Comparison of ENCODE assay signal across 8 mouse cellular contexts in genomic region chr19:41911178-41912073, GRCm38 (mm10). TPM values are rescaled to one million over a fixed set of nuclear protein-coding genes. Genes with fewer than 3 reads are reported as not detected.
A peak's percentile ranks its signal among the peaks of the same experiment; 100 is the strongest.
DNase-seq lines count a peak whose midpoint lies in the region; ATAC-seq and TF ChIP-seq lines count a peak whose summit lies in the region.

Pgam1 (plus strand) TSS chr19:41911923.

- H3K9me3 ChIP-seq in G1E (replicated peaks), result no peaks in the 10 kb centered on the region
- no peaks in the 10 kb centered on the region for H3K9me3 ChIP-seq in forebrain, embryonic 16.5 days (ENCODE audit: control insufficient read depth, low read length)
- no peaks in the 10 kb centered on the region for H3K9me3 ChIP-seq in lung, embryonic 14.5 days (ENCODE audit: low read depth, low read length)

- TF ChIP-seq POLR2A in olfactory bulb, adult 2 months (IDR thresholded peaks at IDR 0.05; ENCODE audit: insufficient read depth, low read depth, low read length), result peak; percentile 72
- peak; percentile 66 for TF ChIP-seq POLR2A in thymus, adult 2 months (IDR thresholded peaks at IDR 0.05; ENCODE audit: control insufficient read depth, extremely low read depth, insufficient read depth, low read length, poor library complexity)

- WGBS in forebrain, embryonic 16.5 days, result 5% methylated on average over 53 of the region's 54 CpGs
- WGBS in lung, embryonic 14.5 days, result 5% methylated on average over 54 of the region's 54 CpGs
- 3% methylated on average over 54 of the region's 54 CpGs for WGBS in olfactory bulb, adult 2 months
- WGBS in thymus, adult 2 months, result 3% methylated on average over 51 of the region's 54 CpGs

- intact Hi-C loops in heart, postnatal 36 days (cut with DNase I), result loop anchor here (2.0 to 5.0 kb wide), 4 partner anchors 15 to 116 kb away; partner anchors contain the start of genes Exosc1, Frat2, Rrp12 and Zdhhc16

- peak within 1 kb of the TSS; percentile 89 for H3K4me3 ChIP-seq in G1E (ENCODE audit: low read depth, low read length)
- H3K4me3 ChIP-seq in forebrain, embryonic 16.5 days (replicated peaks; ENCODE audit: low read length), result peak within 1 kb of the TSS; percentile 98
- H3K4me3 ChIP-seq in layer of hippocampus, adult 2 months, result peak within 1 kb of the TSS; percentile 95
- peak within 1 kb of the TSS; percentile 95 for H3K4me3 ChIP-seq in lung, embryonic 14.5 days (ENCODE audit: low read depth, low read length)
- H3K4me3 ChIP-seq in olfactory bulb, adult 2 months (ENCODE audit: insufficient read depth, low read depth, low read length), result peak within 1 kb of the TSS; percentile 80
- H3K4me3 ChIP-seq in thymus, adult 2 months (ENCODE audit: control insufficient read depth, insufficient read depth, low read length), result peak within 1 kb of the TSS; percentile 51

- no peaks in the 10 kb centered on the region for H3K27me3 ChIP-seq in G1E (ENCODE audit: insufficient read depth, low read length)
- no peaks in the 10 kb centered on the region for H3K27me3 ChIP-seq in forebrain, embryonic 16.5 days (replicated peaks; ENCODE audit: control insufficient read depth, insufficient read depth, low read length)
- H3K27me3 ChIP-seq in lung, embryonic 14.5 days (ENCODE audit: insufficient read depth, low read length), result no peaks in the 10 kb centered on the region
- no peaks in the 10 kb centered on the region for H3K27me3 ChIP-seq in thymus, adult 2 months (ENCODE audit: control insufficient read depth, insufficient read depth, low read length)

- peak within 1 kb of the TSS; percentile 88 for H3K27ac ChIP-seq in forebrain, embryonic 16.5 days (ENCODE audit: low read length)
- H3K27ac ChIP-seq in layer of hippocampus, adult 2 months, result peak within 1 kb of the TSS; percentile 98
- peak within 1 kb of the TSS; percentile 96 for H3K27ac ChIP-seq in lung, embryonic 14.5 days (ENCODE audit: low read depth)
- H3K27ac ChIP-seq in olfactory bulb, adult 2 months (ENCODE audit: insufficient read depth, low read depth, low read length), result peak within 1 kb of the TSS; percentile 74
- peak within 1 kb of the TSS; percentile 69; the same call in 1 of the 2 replicates for H3K27ac ChIP-seq in thymus, adult 2 months (ENCODE audit: control insufficient read depth, insufficient read depth, low read length)

- peak; percentile 84 for DNase-seq in G1E (ENCODE audit: low spot score)
- peak; percentile 97 to 98 for DNase-seq in cerebellum, adult 18-20 months
- peak; percentile 95 to 96 for DNase-seq in heart, postnatal 36 days
- peak; percentile 96 to 98 for DNase-seq in layer of hippocampus, adult 2 months (ENCODE audit: low spot score in 2 of 2)
- peak; percentile 100 for DNase-seq in lung, embryonic 14.5 days
- peak; percentile 95 for DNase-seq in thymus, adult 2 months

- H3K36me3 ChIP-seq in G1E (replicated peaks), result peaks cover 35% of the 10 kb centered on the region
- peaks cover 2% of the 10 kb centered on the region; the same call in 1 of the 2 replicates for H3K36me3 ChIP-seq in forebrain, embryonic 16.5 days (ENCODE audit: control insufficient read depth, insufficient read depth)
- H3K36me3 ChIP-seq in lung, embryonic 14.5 days (ENCODE audit: insufficient read depth), result peaks cover 24% of the 10 kb centered on the region
- H3K36me3 ChIP-seq in thymus, adult 2 months (ENCODE audit: control insufficient read depth, insufficient read depth, low read length), result peaks cover 8% of the 10 kb centered on the region; the same call in 1 of the 2 replicates

- H3K4me1 ChIP-seq in G1E (ENCODE audit: insufficient read depth, low read depth, low read length), result peaks cover 73% of the 10 kb centered on the region
- peaks cover 19% of the 10 kb centered on the region for H3K4me1 ChIP-seq in forebrain, embryonic 16.5 days (replicated peaks; ENCODE audit: control insufficient read depth, insufficient read depth, low read length)
- no peaks in the 10 kb centered on the region; the same call in 1 of the 2 replicates for H3K4me1 ChIP-seq in lung, embryonic 14.5 days (ENCODE audit: insufficient read depth)
- H3K4me1 ChIP-seq in olfactory bulb, adult 2 months (ENCODE audit: control insufficient read depth, insufficient read depth, low read length), result peaks cover 5% of the 10 kb centered on the region
- H3K4me1 ChIP-seq in thymus, adult 2 months (replicated peaks; ENCODE audit: control insufficient read depth, insufficient read depth, low read length), result peaks cover 11% of the 10 kb centered on the region

- peak within 1 kb of the TSS; percentile 85 for H3K9ac ChIP-seq in forebrain, embryonic 16.5 days (replicated peaks; ENCODE audit: low read depth, low read length)
- H3K9ac ChIP-seq in lung, embryonic 14.5 days, result peak within 1 kb of the TSS; percentile 97

- peak within 1 kb of the TSS; percentile 75 for H3K4me2 ChIP-seq in forebrain, embryonic 16.5 days (ENCODE audit: low read length)
- H3K4me2 ChIP-seq in lung, embryonic 14.5 days, result peak within 1 kb of the TSS; percentile 76

- TF ChIP-seq CTCF in G1E (IDR thresholded peaks at IDR 0.05; ENCODE audit: low read depth, low read length), result no peak
- no peak for TF ChIP-seq CTCF in layer of hippocampus, adult 2 months (conservative IDR thresholded peaks at IDR 0.05)
- TF ChIP-seq CTCF in lung, embryonic 14.5 days (IDR thresholded peaks at IDR 0.05; ENCODE audit: low read depth), result no peak
- TF ChIP-seq CTCF in olfactory bulb, adult 2 months (IDR thresholded peaks at IDR 0.05; ENCODE audit: insufficient read depth, low read depth, low read length), result no peak
- peak; percentile 60; the same call in 1 of the 2 replicates for TF ChIP-seq CTCF in thymus, adult 2 months (IDR thresholded peaks at IDR 0.05; ENCODE audit: borderline replicate concordance, control insufficient read depth, extremely low read depth, insufficient read depth, low read length, poor library complexity)

- ATAC-seq in G1E (ENCODE audit: extremely low read depth, insufficient number of reproducible peaks, low FRiP score, poor library complexity, severe bottlenecking), result peak; percentile 77
- peak; percentile 96 for ATAC-seq in forebrain, embryonic 16.5 days
- peak; percentile 92 for ATAC-seq in lung, embryonic 14.5 days (ENCODE audit: insufficient read depth)

RNA-seq across cellular contexts. Expression of gene Pgam1, which starts in this region (rescaled TPM):
- 910 and 922 TPM in 2 replicates for total RNA-seq in G1E (2014; fragmentation: Nextera tagmentation)
- 501 and 541 TPM in 2 replicates for total RNA-seq in G1E (2017)
- polyA plus RNA-seq in G1E (2012), result 573 and 600 TPM in 2 replicates
- 480 and 488 TPM in 2 replicates for polyA plus RNA-seq in forebrain, embryonic 16.5 days (2015; fragmentation: Nextera tagmentation; extraction: Ambion mirVana)
- total RNA-seq in heart, postnatal 36 days (2021), result 10 to 100 TPM; 91.8 to 93.2 TPM
- 100 to 1,000 TPM; 502 to 540 TPM for total RNA-seq in layer of hippocampus, adult 2 months (2021)
- polyA plus RNA-seq in lung, embryonic 14.5 days (2014; fragmentation: Nextera tagmentation; extraction: Ambion mirVana), result 662 and 692 TPM in 2 replicates
- 261 and 289 TPM in 2 replicates for polyA plus RNA-seq in olfactory bulb, adult 2 months (2012; ENCODE audit: insufficient read depth, insufficient read length, low replicate concordance, missing spikeins)
- 187 and 200 TPM in 2 replicates for polyA plus RNA-seq in thymus, adult 2 months (2012; rRNA removed)

Comparison
In these comparisons a context has a peak if more than half of its experiments do, and no peak if none do; other contexts are left out.
1. Peak in every context shown above with its lines: DNase-seq, ATAC-seq, H3K4me3 ChIP-seq and H3K27ac ChIP-seq.
2. RNA of gene Pgam1 (total RNA-seq): 501 to 922 TPM in G1E and 502 to 540 TPM in layer of hippocampus, adult 2 months; 91.8 to 93.2 TPM in heart, postnatal 36 days; every median in the first group is over 4 times any median in the second.